Mouse (Mus musculus) heart, adult 2 months (tissue): Measurements from ENCODE around the gene Odf3l2.

Source experiments
- CTCF ChIP-seq: fragments of 200-600 bp; IDR thresholded peaks from 2 replicates; pipeline ENCODE4 v1.8.1; 2022; ENCODE audit warnings: antibody characterized with exemption, mild to moderate bottlenecking, moderate library complexity
- EP300 ChIP-seq: fragments of 200-500 bp; IDR thresholded peaks from 2 replicates; pipeline ENCODE4 v1.6.1; 2011; ENCODE audit warnings: low read depth, low read length, control low read depth; ENCODE audit not compliant: insufficient read depth
- POLR2A ChIP-seq: fragments of 200-500 bp; IDR thresholded peaks from 2 replicates; pipeline ENCODE4 v1.6.1; 2011; ENCODE audit warnings: mild to moderate bottlenecking, low read depth, low read length, control low read depth; ENCODE audit not compliant: insufficient read depth

- no peak for TF ChIP-seq POLR2A
- TF ChIP-seq CTCF: no peak
- no peak for TF ChIP-seq EP300
Observed at GRCm38 (mm10) chr10:79691986-79692548, 46.5 kb upstream of the Odf3l2 start.
